Mouse (Mus musculus) bone marrow macrophage, adult 2 months (primary cell): Measurements from ENCODE around the gene Nckap5.

Experiments used
- CTCF ChIP-seq: IDR thresholded peaks from 2 replicates; pipeline ENCODE4 v1.5.1; 2012; ENCODE audit warnings: low read depth, mild to moderate bottlenecking, low read length, moderate library complexity
- POLR2A ChIP-seq: IDR thresholded peaks from 2 replicates; pipeline ENCODE4 v1.6.1; 2012; ENCODE audit warnings: mild to moderate bottlenecking, low read depth, low read length, borderline replicate concordance

- TF ChIP-seq CTCF (no peak), POLR2A (no peak)
Observed at GRCm38 (mm10) chr1:126637515-126637914, 193.1 kb downstream of the Nckap5 start.
